Mouse (Mus musculus) cerebral cortex, adult 2 months (tissue): Measurements from ENCODE around the gene Slc5a5.

ENCODE experiments used
- WGBS: fragments of 180-500 bp; shearing (Covaris S2); methylation state at CpG from one replicate; pipeline ENCODE4 v1.1.7; 2018; 5-methylcytosine and 5-hydroxymethylcytosine counted together

The Slc5a5 gene

GRCm38 (mm10) chr8:70833018-70833482 is 59.5 kb downstream of the Slc5a5 start:
- WGBS = 36% methylated on average over 9 of the region's 9 CpGs
